Mouse (Mus musculus): ENCODE results near the gene Drg1. TPM values are rescaled to one million over a fixed set of nuclear protein-coding genes. Genes with fewer than 3 reads are reported as not detected.
"Not testable (repeated sequence)": the region's sequence is repeated elsewhere in the genome, so short reads cannot be mapped to it uniquely, and the experiment has no call there.

Drg1 gene
- polyA plus RNA-seq, 1 experiment from 2014 or later, result 223 TPM

- ATAC-seq (replicated peaks; ENCODE audit: low FRiP score); H3K4me3 ChIP-seq (replicated peaks); H3K4me1 ChIP-seq; H3K36me3 ChIP-seq; H3K4me2 ChIP-seq; H3K27ac ChIP-seq; H3K9ac ChIP-seq; H3K27me3 ChIP-seq: not testable (repeated sequence)
- peaks cover 17% of the 10 kb centered on the region for H3K9me3 ChIP-seq (replicated peaks)
- WGBS, result 52% methylated on average over 5 of the region's 6 CpGs
These were observed 93.7 kb downstream of the Drg1 start for GRCm38 (mm10) chr11:3172526-3172925.

- 71% methylated on average over 1 of the region's 1 CpGs for WGBS
- H3K36me3 ChIP-seq; H3K27me3 ChIP-seq; H3K4me3 ChIP-seq (replicated peaks); H3K27ac ChIP-seq; H3K4me2 ChIP-seq; H3K9ac ChIP-seq; H3K4me1 ChIP-seq; ATAC-seq (replicated peaks; ENCODE audit: low FRiP score): not testable (repeated sequence)
- peaks cover 19% of the 10 kb centered on the region for H3K9me3 ChIP-seq (replicated peaks)
These were observed 94.3 kb downstream of the Drg1 start for GRCm38 (mm10) chr11:3171931-3172330.

- peak; percentile 52 for ATAC-seq (replicated peaks; ENCODE audit: low FRiP score)
- H3K36me3 ChIP-seq; H3K4me3 ChIP-seq (replicated peaks); H3K27ac ChIP-seq; H3K9ac ChIP-seq; H3K27me3 ChIP-seq; H3K4me1 ChIP-seq; H3K4me2 ChIP-seq: not testable (repeated sequence)
- 74% methylated on average over 2 of the region's 2 CpGs for WGBS
- peaks cover 22% of the 10 kb centered on the region for H3K9me3 ChIP-seq (replicated peaks)
These were observed 97.2 kb downstream of the Drg1 start for GRCm38 (mm10) chr11:3169042-3169441.

GRCm38 (mm10) chr11:3167571-3168001, 98.6 kb downstream of the Drg1 start:
- H3K36me3 ChIP-seq; H3K4me1 ChIP-seq; H3K27ac ChIP-seq; H3K9ac ChIP-seq; H3K4me3 ChIP-seq (replicated peaks); ATAC-seq (replicated peaks; ENCODE audit: low FRiP score); H3K27me3 ChIP-seq; H3K4me2 ChIP-seq: not testable (repeated sequence)
- WGBS, result 74% methylated on average over 4 of the region's 4 CpGs
- peaks cover 18% of the 10 kb centered on the region for H3K9me3 ChIP-seq (replicated peaks)

- H3K9me3 ChIP-seq (replicated peaks), result peaks cover 23% of the 10 kb centered on the region
- not testable (repeated sequence) for H3K4me3 ChIP-seq (replicated peaks); H3K4me1 ChIP-seq; H3K27ac ChIP-seq; H3K36me3 ChIP-seq; H3K27me3 ChIP-seq; H3K9ac ChIP-seq; ATAC-seq (replicated peaks; ENCODE audit: low FRiP score); H3K4me2 ChIP-seq
- 90% methylated on average over 4 of the region's 4 CpGs for WGBS
These were observed 99.1 kb downstream of the Drg1 start for GRCm38 (mm10) chr11:3167129-3167528.

- ATAC-seq (replicated peaks; ENCODE audit: low FRiP score); H3K4me3 ChIP-seq (replicated peaks); H3K4me1 ChIP-seq; H3K36me3 ChIP-seq; H3K27ac ChIP-seq; H3K9ac ChIP-seq; H3K27me3 ChIP-seq; H3K4me2 ChIP-seq: not testable (repeated sequence)
- peaks cover 19% of the 10 kb centered on the region for H3K9me3 ChIP-seq (replicated peaks)
These were observed 99.9 kb downstream of the Drg1 start for GRCm38 (mm10) chr11:3166321-3166720.

GRCm38 (mm10) chr11:3165210-3165782, 100.9 kb downstream of the Drg1 start:
- not testable (repeated sequence) for H3K4me1 ChIP-seq; H3K27me3 ChIP-seq; H3K4me2 ChIP-seq; H3K4me3 ChIP-seq (replicated peaks); H3K9ac ChIP-seq; H3K36me3 ChIP-seq; H3K27ac ChIP-seq
- H3K9me3 ChIP-seq (replicated peaks), result peaks cover 20% of the 10 kb centered on the region
- ATAC-seq (replicated peaks; ENCODE audit: low FRiP score), result peak; percentile 54
- 78% methylated on average over 3 of the region's 5 CpGs for WGBS

GRCm38 (mm10) chr11:3163661-3164060, 102.6 kb downstream of the Drg1 start:
- WGBS, result 64% methylated on average over 3 of the region's 3 CpGs

GRCm38 (mm10) chr11:3163122-3163521, 103.1 kb downstream of the Drg1 start:
- H3K4me2 ChIP-seq; H3K27me3 ChIP-seq; H3K9ac ChIP-seq; ATAC-seq (replicated peaks; ENCODE audit: low FRiP score); H3K27ac ChIP-seq; H3K4me3 ChIP-seq (replicated peaks); H3K36me3 ChIP-seq; H3K4me1 ChIP-seq: not testable (repeated sequence)
- 92% methylated on average over 2 of the region's 2 CpGs for WGBS
- peaks cover 20% of the 10 kb centered on the region for H3K9me3 ChIP-seq (replicated peaks)

More at GRCm38 (mm10) chr11:3163661-3164060, 102.6 kb downstream of the Drg1 start:
- H3K36me3 ChIP-seq; H3K27ac ChIP-seq; ATAC-seq (replicated peaks; ENCODE audit: low FRiP score); H3K4me2 ChIP-seq; H3K4me1 ChIP-seq; H3K4me3 ChIP-seq (replicated peaks); H3K9ac ChIP-seq; H3K27me3 ChIP-seq: not testable (repeated sequence)
- H3K9me3 ChIP-seq (replicated peaks), result peaks cover 20% of the 10 kb centered on the region

- H3K9ac ChIP-seq; H3K36me3 ChIP-seq; H3K4me3 ChIP-seq (replicated peaks); H3K4me2 ChIP-seq; H3K4me1 ChIP-seq; H3K27ac ChIP-seq; H3K27me3 ChIP-seq: not testable (repeated sequence)
- peak; percentile 43 for ATAC-seq (replicated peaks; ENCODE audit: low FRiP score)
- H3K9me3 ChIP-seq (replicated peaks), result peaks cover 19% of the 10 kb centered on the region
- WGBS, result 56% methylated on average over 5 of the region's 5 CpGs
These were observed 103.8 kb downstream of the Drg1 start for GRCm38 (mm10) chr11:3162236-3162897.

- H3K4me3 ChIP-seq (replicated peaks); H3K27ac ChIP-seq; H3K4me1 ChIP-seq; ATAC-seq (replicated peaks; ENCODE audit: low FRiP score); H3K27me3 ChIP-seq; H3K9ac ChIP-seq; H3K36me3 ChIP-seq; H3K4me2 ChIP-seq: not testable (repeated sequence)
- peaks cover 19% of the 10 kb centered on the region for H3K9me3 ChIP-seq (replicated peaks)
- 56% methylated on average over 1 of the region's 2 CpGs for WGBS
These were observed 104.8 kb downstream of the Drg1 start for GRCm38 (mm10) chr11:3161370-3161769.

GRCm38 (mm10) chr11:3158800-3159199, 107.4 kb downstream of the Drg1 start:
- H3K4me2 ChIP-seq; H3K9ac ChIP-seq; H3K4me1 ChIP-seq; H3K36me3 ChIP-seq; ATAC-seq (replicated peaks; ENCODE audit: low FRiP score); H3K27me3 ChIP-seq; H3K27ac ChIP-seq; H3K4me3 ChIP-seq (replicated peaks): not testable (repeated sequence)
- WGBS, result 92% methylated on average over 4 of the region's 4 CpGs
- peaks cover 19% of the 10 kb centered on the region for H3K9me3 ChIP-seq (replicated peaks)

GRCm38 (mm10) chr11:3157996-3158395, 108.2 kb downstream of the Drg1 start:
- H3K27me3 ChIP-seq; H3K36me3 ChIP-seq; H3K4me2 ChIP-seq; H3K4me3 ChIP-seq (replicated peaks); ATAC-seq (replicated peaks; ENCODE audit: low FRiP score); H3K4me1 ChIP-seq; H3K27ac ChIP-seq; H3K9ac ChIP-seq: not testable (repeated sequence)
- WGBS, result 97% methylated on average over 6 of the region's 6 CpGs
- H3K9me3 ChIP-seq (replicated peaks), result peaks cover 20% of the 10 kb centered on the region
